Mouse (Mus musculus) splenic B cell, adult 2 months (primary cell): ENCODE measurements around the gene Fam222a.

Source experiments
- DNase-seq: peaks from one replicate; pipeline ENCODE4 v3.0.0-alpha.2; 2011; ENCODE audit warnings: low read depth, low spot score
- H3K27me3 ChIP-seq: 2 replicates; pipeline ENCODE4 v1.6.1; 2012; ENCODE audit warnings: mild to moderate bottlenecking, low read length, moderate library complexity, mixed read lengths; ENCODE audit not compliant: control insufficient read depth, poor library complexity, insufficient read depth, severe bottlenecking
- H3K36me3 ChIP-seq: 2 replicates; pipeline ENCODE4 v1.6.1; 2012; ENCODE audit warnings: mild to moderate bottlenecking, low read length, moderate library complexity, mixed read lengths; ENCODE audit not compliant: control insufficient read depth, poor library complexity, insufficient read depth, severe bottlenecking

Fam222a gene

GRCm38 (mm10) chr5:114631336-114631735 lies 63.5 kb downstream of the Fam222a start:
- DNase-seq: peak; percentile 66
- Histone ChIP-seq H3K27me3 (no peaks in the 10 kb centered on the region), H3K36me3 (no peaks in the 10 kb centered on the region)

GRCm38 (mm10) chr5:114636091-114636490 lies 68.3 kb downstream of the Fam222a start:
- no peaks in the 10 kb centered on the region for H3K27me3 ChIP-seq
- no peak for DNase-seq
- no peaks in the 10 kb centered on the region for H3K36me3 ChIP-seq

GRCm38 (mm10) chr5:114638769-114639644 lies 71.2 kb downstream of the Fam222a start:
- no peaks in the 10 kb centered on the region for H3K27me3 ChIP-seq
- peak; percentile 91 for DNase-seq
- no peaks in the 10 kb centered on the region for H3K36me3 ChIP-seq

GRCm38 (mm10) chr5:114639645-114639957 lies 71.8 kb downstream of the Fam222a start:
- Histone ChIP-seq H3K27me3 (no peaks in the 10 kb centered on the region), H3K36me3 (no peaks in the 10 kb centered on the region)
- DNase-seq: no peak

GRCm38 (mm10) chr5:114640809-114641208 lies 73.0 kb downstream of the Fam222a start:
- no peak for DNase-seq
- H3K36me3 ChIP-seq: no peaks in the 10 kb centered on the region
- H3K27me3 ChIP-seq: no peaks in the 10 kb centered on the region

GRCm38 (mm10) chr5:114644918-114645317 lies 77.1 kb downstream of the Fam222a start:
- H3K27me3 ChIP-seq: no peaks in the 10 kb centered on the region
- no peaks in the 10 kb centered on the region for H3K36me3 ChIP-seq
- no peak for DNase-seq

- Histone ChIP-seq H3K27me3 (no peaks in the 10 kb centered on the region), H3K36me3 (no peaks in the 10 kb centered on the region)
- no peak for DNase-seq
These were observed 78.1 kb downstream of the Fam222a start for GRCm38 (mm10) chr5:114645916-114646315.

GRCm38 (mm10) chr5:114647211-114647974 lies 79.6 kb downstream of the Fam222a start:
- DNase-seq: no peak
- Histone ChIP-seq H3K27me3 (no peaks in the 10 kb centered on the region), H3K36me3 (no peaks in the 10 kb centered on the region)

GRCm38 (mm10) chr5:114648728-114649311 lies 81.0 kb downstream of the Fam222a start:
- no peak for DNase-seq
- Histone ChIP-seq H3K36me3 (no peaks in the 10 kb centered on the region), H3K27me3 (no peaks in the 10 kb centered on the region)

GRCm38 (mm10) chr5:114651002-114651401 lies 83.2 kb downstream of the Fam222a start:
- peak; percentile 17 for DNase-seq
- H3K27me3 ChIP-seq: no peaks in the 10 kb centered on the region

GRCm38 (mm10) chr5:114651449-114651848 lies 83.6 kb downstream of the Fam222a start:
- DNase-seq: peak; percentile 20
- Histone ChIP-seq H3K36me3 (no peaks in the 10 kb centered on the region), H3K27me3 (no peaks in the 10 kb centered on the region)

More at GRCm38 (mm10) chr5:114651002-114651401, 83.2 kb downstream of the Fam222a start:
- H3K36me3 ChIP-seq: no peaks in the 10 kb centered on the region

- Histone ChIP-seq H3K27me3 (no peaks in the 10 kb centered on the region), H3K36me3 (no peaks in the 10 kb centered on the region)
- DNase-seq: no peak
These were observed 86.0 kb downstream of the Fam222a start for GRCm38 (mm10) chr5:114653656-114654437.

- H3K27me3 ChIP-seq: no peaks in the 10 kb centered on the region
- no peak for DNase-seq
- no peaks in the 10 kb centered on the region for H3K36me3 ChIP-seq
These were observed 87.9 kb downstream of the Fam222a start for GRCm38 (mm10) chr5:114655721-114656120.

- Histone ChIP-seq H3K36me3 (no peaks in the 10 kb centered on the region), H3K27me3 (no peaks in the 10 kb centered on the region)
- no peak for DNase-seq
These were observed 88.5 kb downstream of the Fam222a start for GRCm38 (mm10) chr5:114656305-114656704.
